Mouse (Mus musculus) v-Abl transformed pro-B cells (cell line): ENCODE measurements around the gene Aym1.

Experiments
- in situ Hi-C, 2 experiments: fragments of 400-800 bp; cut with MboI; formaldehyde crosslinking; loops; one replicate each; pipeline ENCODE4 v1.15.1; 2025; ENCODE audit not compliant: unreplicated experiment in 2 of 2

Aym1 gene

DNA sequence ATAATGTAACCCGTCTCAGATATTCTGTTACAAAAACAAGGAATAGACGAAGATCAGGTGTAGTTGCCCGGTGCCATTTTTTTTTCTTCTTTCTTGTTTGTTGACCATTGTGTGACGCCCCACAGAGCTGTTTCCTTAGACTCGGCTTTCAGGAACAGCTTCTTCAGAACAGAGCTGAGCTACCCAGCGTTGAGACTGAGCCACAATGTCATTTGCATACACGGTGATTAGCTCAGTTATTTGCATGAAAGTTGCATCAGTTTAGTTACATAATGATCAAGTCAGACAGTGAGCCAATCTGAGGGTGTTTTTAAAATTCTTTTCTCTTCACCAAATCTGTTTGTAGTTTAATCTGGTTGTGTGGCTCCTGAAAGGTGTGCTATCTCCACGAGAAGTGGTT lies 36.7 kb downstream of the Aym1 start:
- in situ Hi-C loops: loop anchor here (10.0 kb wide), 1 partner anchor 301 kb away; no protein-coding TSS in a partner anchor

GRCm38 (mm10) chr5:113396286-113396934 lies 39.3 kb downstream of the Aym1 start:
- in situ Hi-C loops: loop anchor here (10.0 kb wide), 1 partner anchor 298 kb away; no protein-coding TSS in a partner anchor

DNA sequence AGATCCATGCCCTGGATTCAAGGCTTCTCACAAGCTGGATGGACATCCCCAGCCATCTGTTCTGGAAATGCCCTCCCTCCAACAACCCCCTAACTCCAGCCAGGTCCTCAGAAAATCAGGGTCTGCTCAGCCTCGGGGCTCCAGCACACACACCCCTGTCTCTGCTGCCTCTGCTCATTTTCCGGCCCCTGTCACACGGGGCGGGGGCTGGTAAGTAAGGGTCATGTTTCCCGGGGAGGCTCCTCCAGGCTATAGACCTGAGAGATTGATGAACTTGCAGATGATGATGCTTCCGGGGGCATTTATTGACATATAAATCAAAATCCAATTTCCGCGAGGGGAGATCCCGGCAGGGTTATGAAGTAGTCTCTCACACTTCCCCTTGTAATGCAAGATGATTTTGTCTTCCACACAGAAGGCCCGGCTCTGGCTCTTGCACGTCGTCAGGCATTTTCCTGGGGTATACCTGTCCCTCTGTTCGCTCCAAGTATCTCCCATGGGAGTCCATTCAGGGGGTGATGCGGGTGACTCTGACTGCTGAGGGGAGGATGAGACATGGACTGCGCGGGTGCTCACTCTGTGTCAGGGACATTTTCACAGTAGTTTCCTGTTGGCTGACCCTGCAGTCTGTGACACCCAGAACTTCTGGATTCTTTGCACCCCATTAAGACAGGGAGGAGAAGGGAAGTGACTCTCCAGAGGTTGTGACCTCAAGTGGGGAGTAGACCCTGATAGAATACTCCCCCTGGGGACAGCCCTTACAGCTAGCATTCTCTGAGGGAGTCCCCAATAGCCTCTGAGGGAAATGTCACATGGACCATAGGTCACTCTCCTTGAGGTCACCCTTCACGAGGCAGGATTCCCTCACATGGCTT lies 40.6 kb downstream of the Aym1 start:
- in situ Hi-C loops: loop anchor here (10.0 kb wide), 1 partner anchor 297 kb away; no protein-coding TSS in a partner anchor

DNA sequence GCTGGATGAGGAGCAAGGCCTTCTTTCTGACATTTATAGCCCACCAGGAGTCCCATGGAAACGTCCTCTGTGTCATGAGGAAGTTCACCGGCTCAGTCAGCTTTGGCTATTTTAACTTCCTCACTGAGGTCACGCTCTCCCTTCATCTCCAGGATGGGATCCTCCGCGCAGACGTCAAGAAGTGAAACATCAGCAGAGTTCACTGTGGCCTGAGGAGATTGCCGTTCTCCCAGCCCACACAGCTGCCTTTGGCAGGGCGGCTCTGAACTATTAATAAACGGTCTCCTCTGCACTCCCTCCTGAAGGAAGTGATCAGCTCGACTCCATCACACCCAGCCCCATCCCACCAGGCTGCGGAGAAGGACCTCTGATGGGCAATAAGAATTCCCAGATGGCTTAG lies 45.6 kb downstream of the Aym1 start:
- in situ Hi-C loops: no loop called here

DNA sequence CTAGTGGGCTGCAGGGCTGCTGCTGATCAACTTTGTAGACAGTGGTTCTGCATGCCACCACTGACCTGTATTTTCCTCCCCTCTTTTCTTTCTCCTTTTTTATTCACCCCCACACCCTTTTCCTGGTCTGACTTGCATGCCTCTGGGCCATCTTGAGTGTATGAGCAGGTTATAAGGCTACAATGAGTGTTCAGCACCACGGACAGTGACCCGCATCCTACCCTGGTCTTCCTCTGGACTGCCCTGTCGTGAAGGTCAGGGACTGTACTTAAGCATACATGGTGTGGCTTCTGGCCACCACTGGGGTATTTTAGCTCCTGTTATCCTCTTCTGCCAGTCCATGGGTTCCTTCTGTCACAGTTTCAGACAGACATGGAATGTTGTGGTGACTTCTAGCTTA lies 50.3 kb downstream of the Aym1 start:
- in situ Hi-C loops: no loop called here
